Mouse (Mus musculus): ENCODE measurements at regions not wholly inside any gene's neighbourhood (a gene's known extent, or its start where the extent isn't known, plus 50 kb on each side); places are given as distances from the start of the nearest gene placed in this dataset.

GRCm38 (mm10) chr13:105377038-105377437 lies 66.4 kb upstream of the Htr1a start:
- H3K27ac ChIP-seq (replicated peaks), result no peak overlapping the region
- no peaks in the 10 kb centered on the region for H3K4me1 ChIP-seq (replicated peaks)
- WGBS, result 4% methylated on average over 2 of the region's 2 CpGs
- peak; percentile 86 for ATAC-seq (ENCODE audit: low read depth)
- no peaks in the 10 kb centered on the region for H3K36me3 ChIP-seq
- H3K4me2 ChIP-seq, result no peak overlapping the region
- H3K4me3 ChIP-seq, result no peak overlapping the region
- H3K9me3 ChIP-seq, result no peaks in the 10 kb centered on the region
- no peaks in the 10 kb centered on the region for H3K27me3 ChIP-seq
- H3K9ac ChIP-seq, result no peak overlapping the region

- H3K27ac ChIP-seq (replicated peaks), result no peak overlapping the region
- H3K9ac ChIP-seq, result no peak overlapping the region
- no peaks in the 10 kb centered on the region for H3K36me3 ChIP-seq
- H3K4me1 ChIP-seq (replicated peaks), result no peaks in the 10 kb centered on the region
- H3K4me2 ChIP-seq, result no peak overlapping the region
- H3K4me3 ChIP-seq, result no peak overlapping the region
- no peaks in the 10 kb centered on the region for H3K9me3 ChIP-seq
- 82% methylated on average over 9 of the region's 9 CpGs for WGBS
- no peaks in the 10 kb centered on the region for H3K27me3 ChIP-seq
- no peak for ATAC-seq (ENCODE audit: low read depth)
Observed at GRCm38 (mm10) chr13:105378587-105378986, 64.9 kb upstream of the Htr1a start.

- no peak overlapping the region for H3K4me2 ChIP-seq
- no peaks in the 10 kb centered on the region for H3K4me1 ChIP-seq (replicated peaks)
- H3K27ac ChIP-seq (replicated peaks), result no peak overlapping the region; the same call in 1 of the 2 replicates
- H3K4me3 ChIP-seq, result no peak overlapping the region
- 33% methylated on average over 4 of the region's 4 CpGs for WGBS
- ATAC-seq (ENCODE audit: low read depth), result peak; percentile 50; the same call in 1 of the 2 replicates
- no peaks in the 10 kb centered on the region for H3K27me3 ChIP-seq
- H3K9ac ChIP-seq, result no peak overlapping the region
- H3K36me3 ChIP-seq, result no peaks in the 10 kb centered on the region
- no peaks in the 10 kb centered on the region for H3K9me3 ChIP-seq
Observed at GRCm38 (mm10) chr13:105387016-105387772, 56.2 kb upstream of the Htr1a start.
